In genomic region chr9:7184172-7184896, GRCm38 (mm10) we compare ENCODE assay signal across 8 mouse cellular contexts. TPM values are rescaled to one million over a fixed set of nuclear protein-coding genes. Genes with fewer than 3 reads are reported as not detected.
A peak's percentile ranks its signal among the peaks of the same experiment; 100 is the strongest.
DNase-seq lines count a peak whose midpoint lies in the region; ATAC-seq lines count a peak whose summit lies in the region.

TSS of gene Dync2h1 (minus strand) at chr9:7184446.
TSS of gene Dcun1d5 (plus strand) at chr9:7184520.

- DNase-seq in T-cell, adult 2 months (ENCODE audit: low spot score): peak; percentile 92
- DNase-seq in cerebellum, postnatal 36 days: peak; percentile 91 to 92
- DNase-seq in frontal cortex, postnatal 36 days (ENCODE audit: low spot score in 2 of 2): peak; percentile 93 to 95
- peak; percentile 89 for DNase-seq in left cerebral cortex, adult 11 months (ENCODE audit: low spot score)
- DNase-seq in lung, postnatal 4 days: peak; percentile 95 to 96
- peak; percentile 91 for DNase-seq in retina, postnatal 7 days (ENCODE audit: low read depth, low spot score)
- DNase-seq in urinary bladder, adult 2 months (ENCODE audit: low spot score): peak; percentile 89

- peak within 1 kb of the TSS; percentile 93 for H3K27ac ChIP-seq in hindbrain, embryonic 15.5 days (replicated peaks)

- peak within 1 kb of the TSS; percentile 93 for H3K4me2 ChIP-seq in hindbrain, embryonic 15.5 days

- peak within 1 kb of the TSS; percentile 91 for H3K4me3 ChIP-seq in hindbrain, embryonic 15.5 days

- peaks cover 7% of the 10 kb centered on the region; the same call in 1 of the 2 replicates for H3K36me3 ChIP-seq in hindbrain, embryonic 15.5 days

- H3K9me3 ChIP-seq in hindbrain, embryonic 15.5 days: no peaks in the 10 kb centered on the region

- under 1% methylated on average over 62 of the region's 62 CpGs for whole genome bisulfite sequencing in hindbrain, embryonic 15.5 days

- H3K9ac ChIP-seq in hindbrain, embryonic 15.5 days: peak within 1 kb of the TSS; percentile 90

- H3K27me3 ChIP-seq in hindbrain, embryonic 15.5 days: no peaks in the 10 kb centered on the region

- peaks cover 34% of the 10 kb centered on the region for H3K4me1 ChIP-seq in hindbrain, embryonic 15.5 days (replicated peaks)

- peak; percentile 100 for ATAC-seq in hindbrain, embryonic 15.5 days (ENCODE audit: low FRiP score, low read depth)

RNA-seq across cellular contexts. Expression of gene Dync2h1, which starts in this region (rescaled TPM):
- polyA plus RNA-seq in hindbrain, embryonic 15.5 days (2015; fragmentation: Nextera tagmentation; extraction: Ambion mirVana): 18.5 and 19.8 TPM in 2 replicates
- polyA plus RNA-seq in urinary bladder, adult 2 months (2012; rRNA removed): 3.1 and 3.2 TPM in 2 replicates

RNA-seq across cellular contexts. Expression of gene Dcun1d5, which starts in this region (rescaled TPM):
- polyA plus RNA-seq in hindbrain, embryonic 15.5 days (2015; fragmentation: Nextera tagmentation; extraction: Ambion mirVana): 92.2 and 99.8 TPM in 2 replicates
- polyA plus RNA-seq in urinary bladder, adult 2 months (2012; rRNA removed): 62.0 and 87.8 TPM in 2 replicates

Comparison
In these comparisons a context has a peak if more than half of its experiments do, and no peak if none do; other contexts are left out.
1. Peak in every context shown above with its lines: DNase-seq, ATAC-seq, H3K4me3 ChIP-seq and H3K27ac ChIP-seq.